24 mouse cellular contexts compared by ENCODE assay signal in the genomic region with DNA sequence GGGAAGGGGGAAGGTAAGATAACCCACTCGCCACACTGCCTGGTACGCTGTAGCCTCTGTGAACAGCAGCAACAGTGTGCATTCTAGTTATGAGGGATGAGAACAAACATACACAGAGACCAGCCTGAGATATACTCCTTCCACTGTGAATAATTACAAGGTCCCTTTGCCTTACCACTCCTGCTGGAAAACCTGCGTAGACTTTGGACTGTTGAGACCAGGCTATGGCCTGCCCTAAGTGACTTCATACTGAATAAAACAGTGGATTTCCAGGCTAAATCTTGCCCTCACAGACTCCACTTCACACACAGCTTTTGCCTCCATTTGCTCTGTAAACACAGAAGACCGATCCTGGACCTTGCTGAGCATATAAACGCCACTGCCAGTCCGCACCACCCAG.
DNase-seq lines count a peak whose midpoint lies in the region; ATAC-seq and TF ChIP-seq lines count a peak whose summit lies in the region.
"Had no signal": no experiment of that assay in that cellular context is flagged by ENCODE, and none has a peak within 500 bp of the region (broad histone marks: within the 10 kb centered on the region; RNA-seq: fewer than 3 reads in every experiment).

No protein-coding gene starts in this region.

- no peak for DNase-seq in lung, embryonic 14.5 days
- no peak for DNase-seq in lung, postnatal 36 days
- no peak for DNase-seq in hindbrain, embryonic 11.5 days (ENCODE audit: low spot score)
- DNase-seq in kidney, postnatal 25 days: no peak
- no peak for DNase-seq in heart, adult 8-10 months (ENCODE audit: low spot score)
- DNase-seq: adrenal gland, adult 8-10 months; adrenal gland, postnatal 14 days; adrenal gland, postnatal 36 days; B cell, adult 2 months; cerebellum, adult 11-12 months; cerebellum, adult 2 months; cerebellum, adult 9-10 months; cerebellum, postnatal 10 days; cerebellum, postnatal 25 days had no signal

- peaks cover 3% of the 10 kb centered on the region; the same call in 1 of the 2 replicates for H3K4me1 ChIP-seq in lung, embryonic 14.5 days (ENCODE audit: insufficient read depth)
- H3K4me1 ChIP-seq in intestine, embryonic 15.5 days (replicated peaks): peaks cover 4% of the 10 kb centered on the region
- no peaks in the 10 kb centered on the region; the same call in 1 of the 2 replicates for H3K4me1 ChIP-seq in intestine, postnatal 0 days (replicated peaks; ENCODE audit: control insufficient read depth, insufficient read depth, low read length)
- H3K4me1 ChIP-seq in stomach, embryonic 16.5 days (ENCODE audit: control insufficient read depth, insufficient read depth, low read length): 0 out of 2 replicates have a peak, but pooled peaks cover 3% of the 10 kb centered on the region
- no peaks in the 10 kb centered on the region for H3K4me1 ChIP-seq in hindbrain, embryonic 11.5 days (replicated peaks; ENCODE audit: control insufficient read depth, insufficient read depth, low read length)

- no peak for ATAC-seq in lung, embryonic 14.5 days (ENCODE audit: insufficient read depth)
- peak; percentile 79 for ATAC-seq in intestine, embryonic 15.5 days
- ATAC-seq in intestine, postnatal 0 days: peak; percentile 67; the same call in 1 of the 2 replicates
- peak; percentile 58; the same call in 1 of the 2 replicates for ATAC-seq in stomach, embryonic 16.5 days (ENCODE audit: insufficient read depth, low FRiP score)
- no peak for ATAC-seq in hindbrain, embryonic 11.5 days (ENCODE audit: low FRiP score)
- ATAC-seq: activated CD4-positive, CD25-positive, alpha-beta regulatory T cell, adult 4 months; CD4-positive, CD25-positive, alpha-beta regulatory T cell, adult 4 months; forebrain, embryonic 13.5 days; Patski had no signal

- no peaks in the 10 kb centered on the region for H3K36me3 ChIP-seq in lung, embryonic 14.5 days (ENCODE audit: insufficient read depth)
- no peaks in the 10 kb centered on the region for H3K36me3 ChIP-seq in intestine, embryonic 15.5 days
- H3K36me3 ChIP-seq in intestine, postnatal 0 days (ENCODE audit: control insufficient read depth, insufficient read depth): no peaks in the 10 kb centered on the region
- H3K36me3 ChIP-seq in stomach, embryonic 16.5 days (ENCODE audit: control insufficient read depth, insufficient read depth, low read length): no peaks in the 10 kb centered on the region
- no peaks in the 10 kb centered on the region for H3K36me3 ChIP-seq in hindbrain, embryonic 11.5 days (ENCODE audit: control insufficient read depth, insufficient read depth, low read length)
- H3K36me3 ChIP-seq: embryonic facial prominence, embryonic 10.5 days; embryonic facial prominence, embryonic 12.5 days; G1E had no signal

- H3K4me3 ChIP-seq in lung, embryonic 14.5 days (ENCODE audit: low read depth, low read length): no peak overlapping the region
- no peak overlapping the region for H3K4me3 ChIP-seq in intestine, embryonic 15.5 days (replicated peaks)
- H3K4me3 ChIP-seq in intestine, postnatal 0 days (ENCODE audit: low read depth, low read length): no peak overlapping the region
- H3K4me3 ChIP-seq in stomach, embryonic 16.5 days (replicated peaks; ENCODE audit: low read length): no peak overlapping the region
- H3K4me3 ChIP-seq in hindbrain, embryonic 11.5 days (ENCODE audit: low read depth, low read length): no peak overlapping the region
- H3K4me3 ChIP-seq: embryonic facial prominence, embryonic 10.5 days; embryonic facial prominence, embryonic 12.5 days; forebrain, embryonic 13.5 days had no signal

- H3K27me3 ChIP-seq in lung, embryonic 14.5 days (ENCODE audit: insufficient read depth, low read length): no peaks in the 10 kb centered on the region
- H3K27me3 ChIP-seq in intestine, embryonic 15.5 days (replicated peaks): no peaks in the 10 kb centered on the region
- no peaks in the 10 kb centered on the region for H3K27me3 ChIP-seq in intestine, postnatal 0 days (replicated peaks; ENCODE audit: control insufficient read depth, insufficient read depth, low read length)
- H3K27me3 ChIP-seq in stomach, embryonic 16.5 days (ENCODE audit: control insufficient read depth, insufficient read depth, low read length): no peaks in the 10 kb centered on the region
- H3K27me3 ChIP-seq in hindbrain, embryonic 11.5 days (ENCODE audit: control insufficient read depth, insufficient read depth, low read length): no peaks in the 10 kb centered on the region
- H3K27me3 ChIP-seq: embryonic facial prominence, embryonic 12.5 days had no signal

- H3K9ac ChIP-seq in lung, embryonic 14.5 days: no peak overlapping the region
- no peak overlapping the region for H3K9ac ChIP-seq in intestine, embryonic 15.5 days
- H3K9ac ChIP-seq in intestine, postnatal 0 days (ENCODE audit: low read depth, low read length): no peak overlapping the region
- no peak overlapping the region for H3K9ac ChIP-seq in stomach, embryonic 16.5 days (ENCODE audit: low read length)
- H3K9ac ChIP-seq in hindbrain, embryonic 11.5 days (ENCODE audit: low read depth, low read length): no peak overlapping the region
- H3K9ac ChIP-seq: embryonic facial prominence, embryonic 12.5 days; forebrain, embryonic 13.5 days had no signal

- TF ChIP-seq CTCF in lung, embryonic 14.5 days (IDR thresholded peaks at IDR 0.05; ENCODE audit: low read depth): 0 out of 2 replicates have a peak, but pooled peaks have one; percentile 18
- no peak for TF ChIP-seq CTCF in intestine, postnatal 0 days (IDR thresholded peaks at IDR 0.05; ENCODE audit: low read depth)

- H3K4me2 ChIP-seq in lung, embryonic 14.5 days: no peak overlapping the region
- H3K4me2 ChIP-seq in intestine, embryonic 15.5 days (replicated peaks): no peak overlapping the region; the same call in 1 of the 2 replicates
- no peak overlapping the region for H3K4me2 ChIP-seq in intestine, postnatal 0 days (replicated peaks; ENCODE audit: low read depth)
- H3K4me2 ChIP-seq in stomach, embryonic 16.5 days (ENCODE audit: low read depth, low read length): no peak overlapping the region
- no peak overlapping the region for H3K4me2 ChIP-seq in hindbrain, embryonic 11.5 days (replicated peaks; ENCODE audit: low read depth, low read length)
- H3K4me2 ChIP-seq: embryonic facial prominence, embryonic 12.5 days; forebrain, embryonic 13.5 days had no signal

- H3K9me3 ChIP-seq in lung, embryonic 14.5 days (ENCODE audit: low read depth, low read length): no peaks in the 10 kb centered on the region
- H3K9me3 ChIP-seq in intestine, embryonic 15.5 days: no peaks in the 10 kb centered on the region
- H3K9me3 ChIP-seq in intestine, postnatal 0 days (ENCODE audit: control insufficient read depth): no peaks in the 10 kb centered on the region
- no peaks in the 10 kb centered on the region for H3K9me3 ChIP-seq in stomach, embryonic 16.5 days (replicated peaks; ENCODE audit: control insufficient read depth, low read length)
- H3K9me3 ChIP-seq in hindbrain, embryonic 11.5 days (ENCODE audit: control insufficient read depth, low read length): no peaks in the 10 kb centered on the region
- H3K9me3 ChIP-seq: embryonic facial prominence, embryonic 10.5 days; embryonic facial prominence, embryonic 12.5 days; forebrain, embryonic 13.5 days had no signal

- 54% methylated on average over 6 of the region's 6 CpGs for WGBS in lung, embryonic 14.5 days
- 62% methylated on average over 6 of the region's 6 CpGs for WGBS in intestine, embryonic 15.5 days
- WGBS in intestine, postnatal 0 days: 42% methylated on average over 6 of the region's 6 CpGs
- 53% methylated on average over 6 of the region's 6 CpGs for WGBS in stomach, embryonic 16.5 days
- 93% methylated on average over 6 of the region's 6 CpGs for WGBS in hindbrain, embryonic 11.5 days

- H3K27ac ChIP-seq in lung, embryonic 14.5 days (ENCODE audit: low read depth): no peak overlapping the region
- H3K27ac ChIP-seq in intestine, embryonic 15.5 days: peak overlapping the region; percentile 29; the same call in 1 of the 2 replicates
- no peak overlapping the region for H3K27ac ChIP-seq in intestine, postnatal 0 days (ENCODE audit: low read depth, low read length)
- H3K27ac ChIP-seq in stomach, embryonic 16.5 days (ENCODE audit: low read length): peak overlapping the region; percentile 14; the same call in 1 of the 2 replicates
- no peak overlapping the region for H3K27ac ChIP-seq in hindbrain, embryonic 11.5 days (ENCODE audit: low read depth, low read length)
- H3K27ac ChIP-seq: embryonic facial prominence, embryonic 12.5 days; forebrain, embryonic 13.5 days had no signal

Comparison
In these comparisons a context has a peak if more than half of its experiments do, and no peak if none do; other contexts are left out.
1. H3K27ac ChIP-seq: peak in intestine, embryonic 15.5 days (single experiment) and stomach, embryonic 16.5 days (single experiment); none in lung, embryonic 14.5 days (single experiment), intestine, postnatal 0 days (single experiment) and hindbrain, embryonic 11.5 days (single experiment).
2. ATAC-seq: peak in intestine, embryonic 15.5 days (single experiment), intestine, postnatal 0 days (single experiment) and stomach, embryonic 16.5 days (single experiment); none in lung, embryonic 14.5 days (single experiment) and hindbrain, embryonic 11.5 days (single experiment).